Mouse (Mus musculus) fibroblast of lung, adult 2 months (primary cell): ENCODE measurements around the gene Snap91.

ENCODE experiments used
- DNase-seq: peaks from one replicate; pipeline ENCODE4 v3.0.0-alpha.2; 2011; ENCODE audit warnings: low read depth

Snap91 gene

DNA sequence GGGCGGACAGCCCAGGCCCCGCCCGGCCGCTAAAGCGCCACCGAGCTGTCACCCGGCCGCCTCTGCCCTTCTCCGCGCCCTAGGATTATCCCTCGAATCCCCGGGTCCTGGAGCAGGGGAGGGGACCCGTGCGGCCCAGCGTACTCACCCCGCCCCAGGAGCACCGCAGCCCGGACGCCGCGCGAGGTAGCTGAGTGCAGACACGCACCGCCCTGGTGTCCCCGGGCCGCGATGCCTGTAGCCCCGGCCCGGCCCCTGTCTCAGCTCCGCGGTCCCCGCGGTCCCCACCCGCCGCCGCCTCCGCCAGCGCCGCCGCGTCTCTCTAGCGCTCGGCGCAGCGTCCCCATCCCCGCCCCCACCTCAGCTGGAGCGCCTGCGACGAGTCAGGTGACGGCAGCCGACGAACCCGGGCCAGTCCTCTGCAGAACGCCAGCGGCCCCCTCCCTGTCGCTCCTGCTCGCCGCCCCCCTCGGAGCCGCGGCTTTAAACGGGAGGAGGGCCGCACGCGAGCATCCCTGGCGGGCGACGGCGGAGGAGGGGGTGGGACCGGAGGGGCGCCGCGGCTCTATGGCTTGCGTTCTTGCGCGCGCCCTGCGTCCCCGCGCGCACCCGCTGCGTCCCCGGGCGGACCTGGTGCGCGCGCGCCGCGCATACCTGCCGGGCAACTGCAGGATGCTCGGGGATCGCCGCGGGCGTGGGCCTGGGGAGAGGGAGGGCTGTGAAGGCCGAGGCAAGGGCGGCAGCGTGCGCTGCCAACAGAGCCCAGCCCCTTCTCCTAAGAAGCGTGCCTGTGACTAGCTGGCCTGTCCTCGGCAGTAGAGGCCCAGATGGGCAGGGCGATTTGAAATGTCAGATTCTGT lies at the start of gene Snap91:
Gene Snap91 (minus strand): TSS at position 542 of the 860 bp plus-strand sequence.
- no peak for DNase-seq

DNA sequence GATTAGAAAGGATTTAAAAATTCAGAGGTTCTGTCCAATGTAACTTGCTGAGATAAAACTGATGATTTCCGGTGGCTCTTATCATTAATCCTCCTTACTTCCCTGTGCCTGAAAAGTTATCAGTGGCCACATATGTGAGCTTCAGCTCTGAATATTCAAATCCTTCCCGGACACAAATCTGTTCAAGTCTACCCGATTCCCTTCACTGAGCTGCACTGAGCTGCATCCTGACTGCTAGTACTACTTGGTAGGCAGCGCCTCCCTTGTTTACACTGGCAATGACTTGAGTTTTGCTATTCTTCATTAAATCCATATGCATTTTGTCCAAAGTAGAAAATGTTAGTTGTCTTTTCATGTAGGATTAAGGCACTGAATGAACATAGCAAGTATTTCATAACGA lies 46.1 kb upstream of the Snap91 start:
- no peak for DNase-seq

DNA sequence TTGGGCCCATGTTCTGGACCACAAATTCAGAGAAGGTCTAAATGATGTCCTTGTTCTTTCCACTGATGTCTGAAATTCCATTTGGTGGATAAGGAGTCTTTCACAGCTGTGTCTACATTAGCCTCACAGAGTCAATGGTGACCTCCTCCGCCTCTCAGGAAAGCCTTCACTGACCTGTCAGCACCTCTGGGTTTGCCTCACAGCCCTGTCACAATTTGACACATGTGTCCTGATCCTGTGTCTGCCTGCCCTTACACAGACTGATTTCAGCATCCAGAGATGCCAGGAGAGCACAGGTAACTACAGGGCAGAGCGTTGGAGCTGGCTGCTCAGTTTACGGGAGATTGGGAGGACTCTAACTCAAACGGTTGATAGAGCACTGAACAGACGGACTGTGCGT lies 45.2 kb upstream of the Snap91 start:
- no peak for DNase-seq

DNA sequence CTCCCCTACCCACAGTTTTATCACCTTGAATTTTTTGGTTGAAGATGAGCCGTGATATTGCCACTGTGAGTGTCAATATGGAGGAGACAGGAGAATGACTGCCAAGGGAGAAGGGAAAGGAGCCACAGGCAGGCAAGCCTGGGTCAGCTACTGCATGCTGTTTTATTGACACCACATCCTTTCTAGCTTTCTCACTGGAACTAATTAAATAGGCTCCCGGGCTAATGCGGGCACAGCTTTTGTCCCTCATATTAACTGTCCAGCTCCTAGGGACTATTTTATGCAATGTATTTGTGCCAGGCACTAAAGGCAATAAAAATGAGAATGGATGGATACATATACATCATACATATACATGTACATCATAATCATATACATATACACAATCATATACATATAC lies 42.0 kb upstream of the Snap91 start:
- no peak for DNase-seq

DNA sequence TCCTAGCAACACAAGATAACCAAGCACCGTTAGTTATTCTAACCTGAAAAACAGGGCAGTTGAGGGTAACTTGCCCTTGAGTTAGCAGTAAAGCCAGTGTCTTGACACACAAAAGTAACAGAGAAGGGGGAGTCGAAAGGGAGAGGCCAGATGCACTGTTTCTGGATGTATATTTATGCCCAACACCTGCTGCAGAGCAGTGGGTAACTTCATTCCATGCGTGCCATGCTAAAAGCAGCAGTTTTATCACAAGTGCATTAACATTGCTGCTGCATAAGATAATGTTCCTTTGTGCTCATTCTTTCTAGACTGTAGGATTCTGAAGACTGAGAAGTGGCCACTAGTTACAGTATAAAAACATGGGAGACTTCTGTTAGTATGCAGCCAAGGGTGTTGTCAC lies 36.1 kb upstream of the Snap91 start:
- DNase-seq: no peak

DNA sequence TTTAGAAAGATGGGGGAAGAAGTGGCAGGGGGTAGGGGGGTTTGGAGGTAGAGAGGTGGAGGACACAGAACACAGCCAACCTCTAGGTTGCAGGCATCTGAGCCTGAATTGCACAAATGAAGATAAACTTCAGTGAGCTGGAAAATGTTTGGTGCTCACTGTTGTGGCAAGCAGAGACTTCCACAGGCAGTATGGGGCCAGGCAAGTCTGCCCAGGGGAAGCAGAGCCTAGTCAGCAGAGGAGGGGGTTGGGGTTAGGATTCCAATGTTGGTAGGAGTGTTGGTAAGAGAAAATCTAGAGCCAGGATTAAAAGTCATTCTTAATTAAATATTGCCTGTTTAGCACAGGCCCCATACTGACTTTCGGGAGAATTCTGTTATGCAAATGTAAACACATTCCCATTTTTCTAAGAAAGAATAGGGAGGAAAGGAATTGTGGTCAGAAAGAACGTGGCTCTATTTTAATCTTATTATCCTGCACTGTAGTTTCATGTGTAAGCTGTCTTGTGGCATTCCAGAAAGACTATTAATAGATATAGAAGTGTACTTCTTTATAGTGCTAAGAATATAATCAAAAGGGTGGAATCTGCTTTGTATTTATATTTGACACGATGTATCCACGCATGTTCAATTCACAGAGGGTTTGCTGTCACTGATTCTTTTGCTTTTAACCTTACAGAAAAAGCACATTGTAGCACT lies 19.2 kb upstream of the Snap91 start:
- DNase-seq: no peak

DNA sequence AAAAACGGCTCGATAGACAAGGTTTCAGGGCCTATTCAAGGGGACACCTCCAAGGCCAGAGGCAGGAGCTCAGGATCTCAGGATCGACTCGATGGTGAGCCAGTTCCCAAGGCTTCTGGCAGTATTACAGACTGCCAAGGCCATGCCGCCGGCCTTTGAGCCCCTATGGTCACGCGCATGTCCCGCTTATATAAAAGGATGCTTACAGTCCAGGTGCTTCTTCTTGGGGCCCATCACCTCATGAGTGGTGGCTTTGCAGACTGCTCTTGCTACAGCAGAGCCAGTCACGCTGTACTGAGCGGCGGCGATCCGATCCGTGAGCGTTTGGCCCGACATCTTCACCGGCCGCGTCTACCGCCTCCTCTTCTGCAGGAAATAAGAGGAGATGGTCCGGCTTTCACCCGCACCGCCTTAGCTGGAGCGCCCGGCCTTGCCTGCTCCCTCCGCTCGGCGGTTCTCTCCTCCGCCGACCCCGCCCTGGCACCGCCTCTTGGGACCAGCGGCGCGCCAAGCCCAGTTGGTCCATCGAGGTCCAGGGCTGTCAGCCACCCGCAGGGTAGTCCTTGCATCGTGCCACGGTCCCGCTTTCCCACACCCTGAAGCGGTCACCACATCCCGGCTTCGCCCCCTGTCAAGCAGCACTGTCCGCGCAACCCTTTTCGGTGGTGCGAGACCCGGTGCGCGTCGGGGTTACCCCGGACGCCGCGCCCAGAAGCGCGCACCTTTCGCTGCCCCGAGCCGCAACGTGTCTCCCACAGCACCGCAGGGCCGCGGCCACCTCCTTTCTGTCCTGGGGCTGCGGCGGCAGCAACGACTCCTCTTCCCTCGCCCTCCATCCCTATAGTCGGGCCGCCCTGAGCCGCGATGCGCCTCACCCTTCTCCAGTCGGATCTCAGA lies 990 bp downstream of the Snap91 start:
- no peak for DNase-seq

DNA sequence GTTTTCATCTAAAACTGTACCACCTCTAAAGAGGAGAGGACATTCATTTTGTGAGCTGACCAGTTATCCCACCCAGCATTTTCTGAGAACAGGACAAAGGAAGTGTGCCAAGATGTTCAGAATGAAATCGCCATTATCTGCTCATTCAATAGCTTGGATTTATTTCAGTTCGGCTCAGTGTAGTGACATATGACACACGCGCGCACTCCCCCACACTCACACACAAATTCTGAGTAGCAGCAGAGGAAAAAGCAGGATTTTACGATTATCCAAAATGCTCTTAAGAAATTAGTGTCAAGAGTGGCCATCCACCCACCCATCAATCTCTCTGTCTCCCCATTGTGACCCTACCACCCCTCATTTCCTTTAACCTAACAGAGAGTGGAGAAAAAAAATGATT lies 1.7 kb downstream of the Snap91 start:
- no peak for DNase-seq

DNA sequence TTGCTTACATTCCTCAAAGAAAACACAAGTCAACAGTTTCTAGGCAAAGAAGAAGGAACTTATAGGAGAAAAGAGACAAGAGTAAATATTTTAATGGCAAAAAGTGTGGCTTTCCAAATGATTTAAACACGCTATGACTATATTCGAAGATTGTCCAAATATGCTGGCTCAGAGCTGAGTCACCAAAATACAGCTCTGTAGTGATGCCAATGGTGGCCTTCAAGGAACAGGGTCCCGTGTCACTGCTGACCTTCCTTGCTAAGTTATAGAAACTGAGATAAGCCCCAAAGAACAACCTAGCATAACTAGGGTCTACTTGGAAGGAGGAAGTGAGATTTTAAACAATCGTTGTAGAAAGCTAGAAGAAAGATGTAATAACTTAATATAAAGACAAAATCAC lies 6.8 kb downstream of the Snap91 start:
- no peak for DNase-seq

DNA sequence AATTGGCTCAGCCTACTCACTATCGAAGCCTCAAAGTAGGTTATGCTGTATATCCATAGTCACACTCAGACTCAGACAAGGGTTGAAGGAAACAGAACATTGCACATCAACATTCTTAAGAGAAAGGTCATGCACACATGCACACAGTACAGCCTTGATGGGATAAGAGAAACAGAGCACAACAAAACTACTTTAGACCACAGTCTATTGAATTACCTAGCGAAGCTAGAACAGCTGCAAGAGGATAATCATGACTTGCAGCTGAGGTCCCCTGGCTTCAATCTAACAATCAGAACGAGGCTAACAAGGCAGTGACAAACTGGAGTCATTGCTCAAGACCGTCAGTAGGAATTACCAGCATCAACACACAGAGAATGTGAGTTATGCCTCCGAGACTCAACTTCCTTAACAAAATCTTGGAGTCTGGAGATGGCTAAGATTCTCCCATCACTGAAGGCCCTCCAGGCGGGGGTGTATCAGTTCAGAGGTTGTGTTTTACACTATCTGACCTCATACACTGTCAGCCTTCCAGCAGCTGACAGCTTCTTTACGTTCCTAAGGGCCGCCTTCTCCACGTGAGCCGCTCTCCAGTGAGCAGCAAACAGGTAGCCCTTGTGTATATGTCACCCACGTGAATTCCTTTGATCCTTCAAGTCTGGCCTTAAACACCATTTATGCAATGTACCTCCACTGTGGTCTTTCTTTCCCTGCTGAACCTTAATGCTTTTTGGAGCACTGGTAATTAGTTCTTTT lies 10.7 kb downstream of the Snap91 start:
- no peak for DNase-seq

DNA sequence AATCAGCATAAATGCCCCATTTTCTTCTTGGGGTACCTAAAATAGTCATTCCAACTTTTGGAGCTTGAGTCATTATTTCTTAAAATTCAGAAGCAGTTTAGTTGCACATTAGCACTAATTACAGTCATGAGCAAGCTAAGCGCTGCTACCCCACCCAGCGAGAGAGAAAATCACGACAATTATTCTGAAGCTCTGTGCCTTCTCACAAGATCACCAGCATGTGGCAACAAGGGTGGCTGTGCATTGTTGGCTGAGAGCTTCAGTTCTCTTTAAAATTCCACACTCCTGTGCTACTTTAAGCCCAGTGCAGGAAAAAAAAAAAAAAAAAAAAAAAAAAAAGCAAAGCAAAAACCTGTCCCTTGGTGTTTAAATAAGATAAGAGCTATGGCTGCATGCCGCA lies 22.4 kb downstream of the Snap91 start:
- DNase-seq: no peak

DNA sequence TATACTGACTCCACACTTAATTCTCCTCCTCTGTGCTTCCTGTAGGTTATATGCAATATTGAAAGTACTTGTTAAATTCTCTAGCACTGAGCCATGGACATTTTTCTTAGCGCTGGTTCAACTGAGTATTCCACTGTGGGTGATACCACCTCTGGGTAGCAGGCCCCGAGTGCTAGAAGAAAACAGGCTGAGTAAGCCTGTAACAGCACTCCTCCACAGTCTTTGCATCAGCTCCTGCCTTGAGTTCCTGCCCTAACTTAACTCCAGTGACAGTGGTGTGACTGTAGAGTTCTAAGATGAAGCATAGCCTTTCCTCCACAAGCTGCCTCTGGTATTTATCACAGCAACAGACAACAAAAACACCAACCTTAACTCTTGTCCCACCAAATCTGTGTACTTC lies 22.8 kb downstream of the Snap91 start:
- no peak for DNase-seq

DNA sequence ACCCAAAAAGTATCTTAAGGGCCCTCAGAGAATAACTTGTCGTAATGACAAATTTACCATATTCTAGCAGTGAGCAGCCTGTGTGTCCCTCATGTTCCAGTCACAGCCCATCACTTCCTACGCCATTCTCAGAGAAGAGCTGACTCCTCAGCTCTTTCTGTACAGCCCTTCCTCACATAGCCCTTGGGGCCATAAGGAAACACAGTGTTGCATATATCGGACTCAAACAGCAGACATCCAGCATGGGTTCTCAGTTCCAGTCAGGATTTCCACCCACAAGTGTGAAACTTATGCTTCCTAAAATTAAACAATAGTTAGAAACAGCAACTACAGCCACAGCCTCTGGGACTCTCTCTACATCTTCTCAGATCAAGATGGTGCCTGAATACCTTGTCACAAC lies 27.6 kb downstream of the Snap91 start:
- no peak for DNase-seq

DNA sequence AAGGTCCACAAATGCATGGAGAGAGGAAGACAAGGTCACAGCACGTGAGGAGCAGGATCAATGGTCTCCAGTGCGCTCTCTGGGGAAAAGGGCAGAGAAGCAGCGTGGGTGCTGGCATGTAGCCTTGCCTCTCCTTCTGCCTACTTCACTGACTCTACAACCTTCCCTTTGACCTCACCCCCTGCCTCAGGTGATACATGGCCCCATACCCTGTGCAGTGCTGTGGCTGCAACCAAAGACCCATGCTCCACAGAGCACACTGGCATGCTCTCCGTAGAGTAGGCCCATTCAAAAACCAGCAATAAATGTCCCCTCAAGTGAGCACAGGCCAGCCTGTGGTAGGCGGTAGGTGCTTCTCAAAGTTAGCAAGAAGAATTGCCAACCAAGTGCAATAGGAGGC lies 28.8 kb downstream of the Snap91 start:
- DNase-seq: no peak

DNA sequence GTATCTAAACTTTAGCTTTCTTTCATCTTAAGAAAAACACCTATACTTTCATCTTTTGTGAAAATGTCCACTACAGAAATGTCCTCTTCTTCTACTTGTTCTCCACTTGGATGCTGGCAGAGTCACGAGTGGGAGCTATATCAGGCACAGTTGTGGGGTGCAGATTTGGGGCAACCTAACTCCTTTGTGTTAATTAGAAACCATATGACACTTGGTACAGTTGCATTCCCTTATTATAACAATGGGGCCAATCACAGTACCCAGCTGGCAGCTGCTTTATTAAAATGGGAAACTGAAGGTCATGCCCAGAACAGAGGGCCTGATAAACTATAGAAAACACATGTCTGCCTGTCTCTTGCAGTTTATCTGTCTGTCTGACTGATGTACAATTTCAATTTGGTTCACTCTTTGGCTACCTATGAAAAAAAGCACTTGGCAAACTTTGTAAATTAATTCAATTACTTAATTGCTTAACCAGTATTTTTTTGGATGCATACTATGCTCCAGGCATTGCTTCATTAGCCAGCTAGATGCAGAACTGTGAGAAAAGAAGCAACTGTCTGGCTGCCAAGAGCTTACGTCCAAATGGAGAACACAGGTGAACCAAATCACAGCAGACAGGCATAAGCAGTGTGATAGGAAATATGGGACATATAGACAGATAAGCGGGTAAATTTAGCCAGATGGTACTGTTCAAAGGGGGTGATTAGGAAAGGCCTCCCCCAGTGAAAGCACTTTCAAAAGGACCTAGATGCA lies 29.8 kb downstream of the Snap91 start:
- no peak for DNase-seq

DNA sequence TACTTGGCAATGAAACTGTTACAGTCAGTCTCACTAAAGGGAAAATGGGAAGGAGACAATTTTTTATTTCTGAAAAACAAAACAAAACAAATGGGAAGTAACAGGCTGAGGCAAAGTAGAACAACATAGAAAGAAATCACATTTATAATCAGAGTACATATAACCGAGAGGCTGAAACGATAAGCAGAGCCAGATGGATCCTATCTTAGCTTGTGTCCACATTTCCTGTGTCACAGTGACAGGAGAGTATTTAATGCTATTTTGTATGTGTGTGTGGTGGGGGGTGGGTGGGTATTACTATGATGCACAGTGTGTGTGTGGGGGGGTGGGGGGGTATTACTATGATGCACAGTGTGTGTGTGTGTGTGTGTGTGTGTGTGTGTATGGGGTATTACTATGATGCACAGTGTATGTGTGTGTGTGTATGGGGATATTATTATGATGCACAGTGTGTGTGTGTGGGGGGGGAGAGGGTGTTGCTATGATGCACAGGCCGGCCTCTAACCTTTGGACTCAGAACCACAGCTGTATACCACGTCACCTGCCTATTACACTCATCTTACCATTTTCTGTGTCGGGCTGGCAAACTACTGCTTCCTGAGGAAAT lies 36.6 kb downstream of the Snap91 start:
- DNase-seq: no peak

DNA sequence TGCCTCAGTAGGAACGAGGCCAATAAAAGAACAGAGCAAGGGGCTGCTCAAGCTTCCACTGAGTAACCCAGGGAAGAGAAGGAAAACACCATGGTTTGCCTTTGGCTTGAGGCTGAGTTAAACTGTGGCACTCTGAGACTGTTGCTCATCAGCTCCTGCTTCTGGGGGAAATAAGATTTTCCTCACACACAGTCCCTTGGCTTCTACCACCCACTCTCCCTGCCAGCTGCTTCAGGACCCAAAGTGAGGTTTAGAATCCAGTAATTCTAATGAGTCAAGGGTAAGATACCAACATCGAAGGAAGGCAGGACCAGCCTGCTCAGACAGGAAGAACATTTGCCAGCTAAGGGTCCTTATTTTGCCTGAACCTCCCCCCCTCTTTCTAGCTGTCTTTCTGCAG lies 50.7 kb downstream of the Snap91 start:
- DNase-seq: no peak

DNA sequence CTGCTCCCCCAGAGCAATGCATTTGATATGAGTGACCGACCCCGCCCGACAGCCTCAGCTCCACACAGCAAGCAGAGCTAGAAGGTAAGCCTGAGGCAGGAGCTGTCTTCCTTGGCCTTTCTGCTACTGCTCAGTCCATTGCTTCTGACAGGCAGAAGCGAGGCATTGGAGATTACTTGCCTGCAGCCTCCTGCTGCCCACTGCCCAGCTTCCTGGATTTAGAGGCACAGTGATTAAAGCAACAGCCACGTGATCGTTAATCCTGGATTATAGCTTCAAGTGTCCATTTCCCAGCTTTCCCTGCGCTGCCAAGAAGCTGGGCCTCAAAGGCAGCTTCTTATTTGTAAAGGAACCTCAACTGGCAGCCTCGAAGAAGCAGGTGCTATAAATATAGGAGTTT lies 51.4 kb downstream of the Snap91 start:
- no peak for DNase-seq

DNA sequence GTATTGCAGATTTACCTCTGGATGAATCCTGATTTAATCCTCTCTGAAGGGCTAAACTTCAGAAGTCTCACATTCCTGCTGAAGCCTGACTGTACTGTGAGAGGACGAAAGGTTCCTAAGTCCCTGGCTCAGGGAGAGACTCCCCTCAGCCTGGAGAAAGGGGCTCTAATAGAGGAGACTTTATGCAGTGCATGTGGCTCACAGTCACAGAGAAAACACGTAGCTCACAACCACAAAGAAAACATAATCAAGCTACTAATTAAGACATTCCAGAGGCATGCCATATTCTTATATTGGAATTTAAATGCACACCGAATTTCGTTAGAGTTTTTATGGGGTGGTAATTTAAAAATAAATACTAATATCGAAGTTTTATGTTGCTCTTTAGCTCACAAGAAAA lies 61.1 kb downstream of the Snap91 start:
- DNase-seq: no peak

DNA sequence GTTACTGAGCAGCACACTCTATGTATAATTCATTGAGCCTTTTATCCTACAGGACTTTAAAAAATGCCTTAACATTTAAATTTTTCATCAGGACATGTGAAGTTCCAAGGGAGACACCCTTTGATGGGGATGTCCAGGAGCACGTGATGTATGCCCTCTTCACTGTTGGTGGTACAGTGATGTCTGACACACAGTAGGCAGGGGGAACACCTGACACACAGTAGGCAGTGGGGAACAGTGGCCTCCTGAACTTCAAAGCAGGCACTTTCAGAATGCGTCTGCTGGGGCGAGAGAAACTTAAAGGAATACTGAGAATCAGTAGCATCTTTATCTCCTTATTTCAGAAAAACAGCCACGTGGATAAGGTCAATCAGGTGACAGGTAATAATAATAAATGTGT lies 62.8 kb downstream of the Snap91 start:
- DNase-seq: no peak

DNA sequence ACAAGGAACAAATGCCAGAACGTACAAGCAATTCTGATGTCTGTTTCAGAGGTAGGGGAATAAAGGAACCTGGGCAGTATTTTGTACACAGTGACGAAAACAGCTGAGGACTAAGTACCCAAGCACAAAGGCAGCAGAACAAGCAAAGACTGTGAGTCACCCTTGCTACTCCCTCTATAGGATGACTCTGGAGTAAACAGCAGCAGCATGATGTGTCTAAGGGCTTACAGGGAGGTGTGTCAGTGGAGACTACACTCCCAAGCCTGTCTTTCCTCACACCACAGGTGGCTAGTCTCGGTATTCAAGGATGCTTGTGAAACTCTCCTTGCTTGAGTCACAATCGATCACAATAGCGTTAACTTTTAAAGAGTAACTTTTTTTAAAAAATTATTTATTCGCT lies 66.1 kb downstream of the Snap91 start:
- DNase-seq: no peak
